Mouse (Mus musculus): ENCODE results near the gene Capn9.

Gene Capn9

DNA sequence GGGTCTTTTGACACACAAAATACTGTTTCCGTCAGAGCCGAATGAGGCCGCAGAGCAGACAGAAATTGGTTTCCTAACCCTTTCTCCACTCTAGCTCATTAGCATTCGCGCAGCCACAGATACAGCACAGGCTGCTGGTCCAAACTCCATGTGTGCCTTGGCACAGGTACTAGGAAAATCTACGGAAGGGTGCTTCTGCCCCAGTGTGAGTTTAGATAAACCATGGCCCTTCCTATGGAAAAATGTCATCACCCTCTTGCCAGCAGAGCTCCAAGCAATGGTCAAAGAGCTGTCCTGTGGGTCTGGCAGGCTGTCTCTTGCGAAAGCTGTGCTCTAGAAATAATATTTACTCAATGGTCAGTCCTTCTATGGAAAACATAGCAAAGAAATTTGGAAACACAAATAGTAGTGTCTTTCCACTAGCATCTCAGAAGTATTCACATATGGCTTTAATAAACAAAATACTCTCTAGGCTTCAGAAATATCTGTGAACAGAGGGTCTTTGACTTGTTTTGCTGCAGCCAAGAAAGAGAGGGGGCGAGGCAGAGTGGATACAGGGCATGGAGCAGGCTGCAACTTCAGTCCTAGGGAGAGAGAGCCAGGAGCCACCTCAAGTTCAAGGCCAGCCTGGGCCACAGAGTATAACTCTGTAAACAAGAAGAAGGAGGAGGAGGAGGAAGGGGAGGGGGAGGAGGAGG lies 4.0 kb upstream of the Capn9 start:
- no peak for DNase-seq (ENCODE audit: low spot score)

DNA sequence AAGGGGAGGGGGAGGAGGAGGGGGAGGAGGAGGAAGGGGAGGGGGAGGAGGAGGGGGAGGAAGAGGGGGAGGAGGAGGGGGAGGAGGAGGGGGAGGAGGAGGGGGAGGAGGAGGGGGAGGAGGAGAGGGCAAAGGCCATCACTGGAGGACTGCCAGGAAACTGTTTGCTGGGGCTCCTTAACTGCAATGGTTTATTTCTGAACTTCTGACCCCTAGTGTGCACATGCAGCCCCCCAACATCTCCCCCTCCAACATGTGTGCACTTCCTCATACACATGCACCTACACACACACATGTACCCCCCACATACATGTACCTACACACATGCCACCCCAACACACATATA lies 3.5 kb upstream of the Capn9 start:
- DNase-seq (ENCODE audit: low spot score): no peak

- peak; percentile 97 for DNase-seq (ENCODE audit: low spot score)
Observed at GRCm38 (mm10) chr8:124573552-124574340, 2.2 kb upstream of the Capn9 start.

DNA sequence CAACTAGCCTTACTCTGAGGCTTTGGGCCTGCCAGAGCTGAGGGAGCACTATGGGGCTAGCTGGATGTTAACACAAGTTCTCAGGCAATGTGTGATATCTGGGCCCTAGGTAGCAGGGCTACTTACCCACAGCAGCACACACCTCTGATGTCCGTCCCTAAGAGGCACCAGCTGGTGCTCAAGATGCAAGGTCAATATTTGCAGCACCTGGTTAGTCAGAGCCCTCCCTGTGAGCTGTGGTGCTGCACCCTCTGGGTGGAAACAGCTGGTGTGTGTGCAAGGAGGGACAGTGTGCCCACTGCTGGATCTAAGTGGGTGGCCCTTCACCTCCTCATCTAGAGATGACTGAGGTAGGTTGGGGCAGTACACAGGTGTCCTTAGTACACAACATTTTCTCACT lies 840 bp downstream of the Capn9 start:
- DNase-seq (ENCODE audit: low spot score): no peak

- no peak for DNase-seq (ENCODE audit: low spot score)
Observed at GRCm38 (mm10) chr8:124585718-124586425, 10.0 kb downstream of the Capn9 start.

DNA sequence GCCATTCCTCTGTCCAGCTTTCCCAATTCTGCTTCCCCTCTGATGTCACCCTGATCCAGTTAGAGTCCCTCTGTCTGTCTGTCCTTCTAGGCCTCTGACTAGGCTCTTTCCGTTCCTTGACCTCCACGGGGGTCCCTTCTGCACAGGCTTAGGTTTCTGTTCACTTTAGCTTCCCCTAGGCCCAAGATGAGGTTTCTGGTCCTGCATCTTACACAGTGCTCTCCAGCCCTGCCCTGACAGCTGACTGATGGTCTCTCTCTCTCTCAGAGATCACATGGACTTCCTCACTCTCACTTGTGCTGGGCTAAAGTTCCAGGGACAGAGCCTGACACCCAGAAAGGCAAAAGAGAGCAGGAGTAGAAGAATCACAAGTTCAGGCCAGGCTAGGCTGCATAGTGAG lies 10.6 kb downstream of the Capn9 start:
- no peak for DNase-seq (ENCODE audit: low spot score)

GRCm38 (mm10) chr8:124589393-124589792 lies 13.5 kb downstream of the Capn9 start:
- no peak for DNase-seq (ENCODE audit: low spot score)

DNA sequence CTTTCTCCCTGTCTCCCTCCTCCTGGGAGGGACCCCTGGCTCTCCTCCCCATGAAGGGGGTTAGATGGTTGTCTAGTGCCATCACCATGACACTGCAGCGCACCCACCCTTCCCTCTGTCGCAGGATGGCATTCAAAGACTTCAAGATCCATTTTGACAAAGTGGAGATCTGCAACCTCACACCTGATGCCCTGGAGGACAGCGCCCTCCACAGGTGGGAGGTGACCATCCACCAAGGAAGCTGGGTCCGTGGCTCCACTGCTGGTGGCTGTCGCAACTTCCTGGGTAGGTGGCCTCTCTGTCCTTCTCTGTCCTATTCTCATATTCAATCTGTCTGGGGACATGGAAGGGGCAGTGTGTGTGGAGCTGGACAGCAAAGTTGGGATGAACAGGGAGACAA lies 28.2 kb downstream of the Capn9 start:
- DNase-seq (ENCODE audit: low spot score): no peak

GRCm38 (mm10) chr8:124608239-124608971 lies 32.5 kb downstream of the Capn9 start:
- DNase-seq (ENCODE audit: low spot score): peak; percentile 57

DNA sequence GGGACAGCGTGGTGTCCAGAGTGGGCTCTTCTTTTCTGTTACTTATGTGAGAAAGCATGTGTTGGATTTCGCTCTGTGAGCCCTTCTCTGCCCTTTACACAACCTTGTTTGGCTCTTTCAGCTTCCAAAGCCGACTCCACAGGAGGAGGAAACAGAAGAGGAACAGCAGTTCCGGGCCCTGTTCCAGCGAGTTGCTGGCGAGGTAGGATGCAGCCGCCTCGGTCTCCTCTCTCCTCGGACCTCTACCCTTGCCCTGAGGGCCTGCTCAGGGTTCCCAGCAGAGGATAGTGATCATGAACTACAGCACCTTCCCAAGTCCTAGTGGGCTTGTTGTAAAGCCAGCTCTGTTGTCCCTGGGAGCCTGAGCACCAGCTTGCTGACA lies 33.1 kb downstream of the Capn9 start:
- DNase-seq (ENCODE audit: low spot score): no peak

- DNase-seq (ENCODE audit: low spot score): no peak
Observed at GRCm38 (mm10) chr8:124614325-124614724, 38.4 kb downstream of the Capn9 start.

GRCm38 (mm10) chr8:124617266-124617869 lies 41.5 kb downstream of the Capn9 start:
- peak; percentile 87 for DNase-seq (ENCODE audit: low spot score)

DNA sequence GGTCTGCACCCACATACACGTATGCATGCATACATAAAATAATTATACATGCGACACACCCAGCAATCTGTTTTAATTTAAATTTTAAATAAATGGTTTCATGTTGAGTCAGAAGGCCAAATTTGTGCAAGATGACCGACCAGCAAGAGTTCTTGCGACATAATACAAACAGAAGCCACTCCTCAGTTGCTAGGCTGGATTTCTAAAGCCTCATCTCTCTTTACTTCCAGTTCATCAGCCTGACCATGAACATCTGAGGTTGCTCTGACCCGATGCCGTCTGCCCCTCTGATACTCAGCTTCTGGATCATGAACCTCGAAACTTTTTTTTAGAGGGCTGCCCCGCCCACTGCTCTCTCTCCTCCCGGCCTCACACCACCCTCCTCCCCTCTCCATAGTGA lies 42.3 kb downstream of the Capn9 start:
- peak; percentile 66 for DNase-seq (ENCODE audit: low spot score)

GRCm38 (mm10) chr8:124621255-124621654 lies 45.3 kb downstream of the Capn9 start:
- DNase-seq (ENCODE audit: low spot score): no peak

DNA sequence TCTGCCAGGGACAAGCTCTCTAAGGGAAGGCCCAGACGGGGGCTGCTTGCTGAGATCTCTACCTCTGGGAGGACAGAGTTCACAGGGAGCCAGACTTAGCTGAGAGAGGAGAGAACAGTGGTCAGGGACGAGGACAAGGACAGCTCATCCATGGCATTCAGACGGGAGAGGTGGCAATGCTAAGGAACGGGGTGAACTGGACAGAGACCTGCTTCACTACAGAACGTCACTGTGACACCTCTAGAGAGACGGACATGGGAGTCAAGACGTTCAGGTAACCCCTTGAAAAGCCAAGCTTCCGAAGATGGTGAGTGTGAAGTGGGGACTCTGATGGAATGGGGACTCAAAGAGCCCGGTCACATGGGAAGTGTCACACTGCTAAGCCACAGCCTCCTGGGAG lies 50.3 kb downstream of the Capn9 start:
- no peak for DNase-seq (ENCODE audit: low spot score)

GRCm38 (mm10) chr8:124630489-124630888 lies 54.6 kb downstream of the Capn9 start:
- peak; percentile 27 for DNase-seq (ENCODE audit: low spot score)

GRCm38 (mm10) chr8:124630891-124631290 lies 55.0 kb downstream of the Capn9 start:
- DNase-seq (ENCODE audit: low spot score): no peak

DNA sequence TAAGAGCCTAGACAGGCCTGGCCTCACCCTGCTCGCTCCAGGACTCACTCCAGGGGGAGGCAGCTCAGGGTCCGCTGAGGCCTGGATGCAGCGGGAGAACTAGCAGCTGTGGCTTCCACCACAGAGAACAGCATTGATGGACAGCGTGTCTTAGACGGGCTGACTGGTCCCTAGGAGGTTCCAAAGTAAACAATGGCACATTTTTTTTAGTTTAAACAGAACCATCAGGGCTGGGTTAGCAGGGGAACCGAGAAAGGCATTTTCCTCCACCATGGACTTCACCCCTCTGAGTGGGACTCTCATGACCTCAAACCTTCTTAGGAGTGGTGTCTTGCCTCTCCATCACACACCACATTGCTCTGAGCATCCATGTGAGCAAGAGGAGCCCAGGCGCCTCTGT lies 56.1 kb downstream of the Capn9 start:
- no peak for DNase-seq (ENCODE audit: low spot score)

DNA sequence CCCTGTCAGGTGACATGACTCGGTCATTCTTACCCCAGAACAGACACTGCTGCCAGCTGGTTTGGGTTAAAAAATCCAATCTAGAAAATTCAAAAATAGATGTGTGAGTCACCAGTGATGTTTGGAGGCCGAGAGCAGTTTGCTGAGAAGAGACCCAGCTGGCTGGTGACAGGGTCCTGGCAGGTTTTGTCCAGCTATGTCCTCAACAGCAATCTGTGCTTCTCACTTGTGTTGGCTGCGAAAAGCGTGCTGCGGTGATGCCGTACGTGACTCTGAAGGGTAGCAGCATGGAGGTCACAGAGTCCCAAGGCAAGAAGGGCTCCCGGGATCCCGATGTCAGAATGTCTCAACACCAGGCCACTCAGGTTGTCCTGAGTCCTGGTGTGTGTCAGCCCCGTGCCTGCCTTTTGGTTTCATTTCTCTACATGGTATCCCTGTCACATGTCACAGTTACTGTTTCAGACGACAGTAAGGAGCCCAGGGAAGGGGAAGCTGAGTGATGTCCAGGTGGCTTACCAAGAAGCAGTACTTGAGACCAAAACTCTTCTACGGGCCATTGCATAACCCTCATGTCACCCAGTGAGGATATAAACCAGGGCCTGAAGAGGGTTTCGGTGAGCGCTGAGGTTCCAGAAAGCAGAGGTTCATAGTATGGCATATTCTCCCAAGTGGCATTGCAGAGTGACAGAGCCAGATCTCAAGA lies 57.2 kb downstream of the Capn9 start:
- no peak for DNase-seq (ENCODE audit: low spot score)

DNA sequence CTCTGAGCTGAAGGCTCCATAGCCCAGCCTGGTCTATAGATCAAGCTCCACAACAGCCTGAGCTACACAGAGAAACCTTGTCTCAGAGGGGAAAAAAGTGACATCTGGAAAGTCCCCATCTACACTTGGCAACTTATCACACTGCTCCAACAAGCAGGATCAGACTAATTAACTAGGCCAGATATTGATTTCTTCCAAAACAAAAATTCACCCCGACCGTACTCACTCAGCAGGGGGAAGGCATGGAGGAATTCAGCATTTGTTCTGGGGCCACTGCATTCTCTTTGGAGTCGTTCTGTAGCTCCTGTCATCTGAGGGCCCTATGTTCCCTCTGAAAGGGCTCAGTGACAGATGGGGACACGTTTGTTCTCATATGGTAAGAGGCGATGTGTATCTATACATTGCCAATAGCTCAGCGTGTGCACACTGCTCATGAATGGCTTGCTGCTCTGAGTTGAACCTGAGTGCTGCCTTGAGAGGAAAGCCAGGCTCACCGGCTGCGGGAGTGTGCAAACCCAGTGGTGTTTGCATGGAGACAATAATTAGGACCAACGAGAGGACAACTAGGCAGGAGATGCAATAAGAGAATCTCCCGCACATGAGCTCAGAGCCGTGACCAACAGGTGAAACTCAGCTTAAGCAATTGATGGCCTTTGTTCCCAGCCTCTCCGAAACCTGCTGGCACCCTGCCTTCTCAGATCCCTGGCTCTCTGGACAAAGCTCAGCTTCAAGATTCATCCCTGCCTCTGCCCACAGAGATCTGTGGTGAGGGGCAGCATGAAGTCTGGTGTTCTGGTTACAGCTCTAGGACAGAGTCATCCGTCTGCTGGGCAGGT lies 58.7 kb downstream of the Capn9 start:
- DNase-seq (ENCODE audit: low spot score): no peak

- no peak for DNase-seq (ENCODE audit: low spot score)
Observed at GRCm38 (mm10) chr8:124635247-124635502, 59.3 kb downstream of the Capn9 start.
